Mouse (Mus musculus) adrenal gland, postnatal 0 days (tissue): ENCODE results near the gene Usp49. TPM values are rescaled to one million over a fixed set of nuclear protein-coding genes. Genes with fewer than 3 reads are reported as not detected.

Experiments
- polyA plus RNA-seq: library from polyadenylated mRNA; unstranded; fragments of >200 nt; fragmentation: Nextera tagmentation; extraction: Ambion mirVana; gene quantifications from 2 replicates; pipeline ENCODE4 v1.2.1, GENCODE M21; 2015

The Usp49 gene
- polyA plus RNA-seq: 3.1 TPM in 2 replicates

GRCm38 (mm10) chr17:47630678-47631065 lies at the start of gene Usp49:
TSS of gene Usp49 (plus strand) at chr17:47630690.

GRCm38 (mm10) chr17:47610849-47611660 lies 19.4 kb upstream of the Usp49 start, which contains the start of the genes Bysl, Med20 and Gm20517:
TSS of gene Bysl (minus strand) at chr17:47611492.
TSS of gene Med20 (plus strand) at chr17:47611582.
TSS of gene Gm20517 (plus strand) at chr17:47611589.

GRCm38 (mm10) chr17:47688344-47688607 lies 57.8 kb downstream of the Usp49 start, which contains the start of gene Tomm6:
TSS of gene Tomm6 (minus strand) at chr17:47688386.

GRCm38 (mm10) chr17:47688608-47689575 lies 58.4 kb downstream of the Usp49 start, which contains the start of gene Frs3:
TSS of gene Frs3 (plus strand) at chr17:47689030.

GRCm38 (mm10) chr17:47694442-47694502 lies 63.8 kb downstream of the Usp49 start, which contains the start of gene Gm21981:
TSS of gene Gm21981 (minus strand) at chr17:47694455.

GRCm38 (mm10) chr17:47694503-47695336 lies 64.2 kb downstream of the Usp49 start, which contains the start of gene Prickle4:
TSS of gene Prickle4 (minus strand) at chr17:47694736.

GRCm38 (mm10) chr17:47726566-47726965 lies 96.1 kb downstream of the Usp49 start, which contains the start of gene Pgc:
TSS of gene Pgc (plus strand) at chr17:47726842.

Other genes with a start within 250 kb of the Usp49 start
- gene Guca1b, start 245.3 kb upstream of the Usp49 start, polyA plus RNA-seq: 2.4 and 5.6 TPM in 2 replicates
- gene Guca1a, start 230.1 kb upstream of the Usp49 start, polyA plus RNA-seq: 11.8 and 15.1 TPM in 2 replicates
- 0.81 and 1.0 TPM in 2 replicates for gene AI661453, start 194.1 kb upstream of the Usp49 start, polyA plus RNA-seq
- gene 1700001C19Rik, start 193.3 kb upstream of the Usp49 start, polyA plus RNA-seq: 0.55 and 0.80 TPM in 2 replicates
- 17.5 and 18.9 TPM in 2 replicates for gene Taf8, start 128.4 kb upstream of the Usp49 start, polyA plus RNA-seq
- 253 and 255 TPM in 2 replicates for gene Ccnd3, start 125.6 kb upstream of the Usp49 start, polyA plus RNA-seq
- 7.3 and 8.6 TPM in 2 replicates for gene Bysl, start 19.2 kb upstream of the Usp49 start, polyA plus RNA-seq
- gene Med20, start 19.1 kb upstream of the Usp49 start, polyA plus RNA-seq: 35.5 and 38.7 TPM in 2 replicates
- gene Gm20517, start 19.1 kb upstream of the Usp49 start, polyA plus RNA-seq: 2.7 and 4.8 TPM in 2 replicates
- 339 and 401 TPM in 2 replicates for gene Tomm6, start 57.7 kb downstream of the Usp49 start, polyA plus RNA-seq
- gene Frs3, start 58.3 kb downstream of the Usp49 start, polyA plus RNA-seq: 4.7 and 6.4 TPM in 2 replicates
- gene Gm21981, start 63.8 kb downstream of the Usp49 start, polyA plus RNA-seq: 0.15 and 0.39 TPM in 2 replicates
- gene Prickle4, start 64.0 kb downstream of the Usp49 start, polyA plus RNA-seq: 0.80 and 1.2 TPM in 2 replicates
- 0.11 and 2.2 TPM in 2 replicates for gene Pgc, start 96.2 kb downstream of the Usp49 start, polyA plus RNA-seq
- gene Tfeb, start 106.3 kb downstream of the Usp49 start, polyA plus RNA-seq: 6.0 and 11.5 TPM in 2 replicates
- gene Mdfi, start 204.0 kb downstream of the Usp49 start, polyA plus RNA-seq: 5.5 and 5.7 TPM in 2 replicates